Mouse (Mus musculus) small intestine, adult 2 months (tissue): ENCODE measurements at regions not wholly inside any gene's neighbourhood (a gene's known extent, or its start where the extent isn't known, plus 50 kb on each side); places are given as distances from the start of the nearest gene placed in this dataset.

Source experiments
- CTCF ChIP-seq: fragments of 200-500 bp; IDR thresholded peaks from 2 replicates; pipeline ENCODE4 v1.5.1; 2012; ENCODE audit warnings: low read depth, mild to moderate bottlenecking, control low read depth, inconsistent platforms, low read length, moderate library complexity, mixed read lengths; ENCODE audit not compliant: insufficient replicate concordance, insufficient read length; ENCODE audit errors: extremely low read depth
- POLR2A ChIP-seq: fragments of 200-500 bp; IDR thresholded peaks from 2 replicates; pipeline ENCODE4 v1.6.1; 2012; ENCODE audit warnings: low read depth, mild to moderate bottlenecking, control low read depth, inconsistent platforms, low read length, moderate library complexity

DNA sequence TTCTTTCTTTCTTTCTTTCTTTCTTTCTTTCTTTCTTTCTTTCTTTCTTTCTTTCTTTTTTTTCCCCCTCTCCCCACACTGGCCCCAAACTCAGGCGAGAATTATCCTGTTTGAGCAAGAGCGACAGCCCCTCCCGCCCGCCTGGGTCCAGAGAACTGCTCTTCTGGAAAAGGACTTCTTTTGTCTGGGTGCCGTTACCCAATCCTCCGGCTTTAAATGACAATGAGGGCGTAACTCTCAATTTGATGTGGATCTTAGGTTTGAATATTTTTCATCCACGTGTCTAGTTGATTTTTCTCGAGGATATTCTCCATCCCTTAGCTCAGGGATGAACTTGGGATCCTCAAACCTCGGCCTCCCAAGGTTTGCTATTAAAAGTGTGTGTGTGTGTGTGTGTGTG is 63.9 kb upstream of the Got2 start:
- TF ChIP-seq POLR2A, result no peak
- TF ChIP-seq CTCF, result no peak
